Mouse (Mus musculus): Measurements from ENCODE around the gene Catsperd.

Gene Catsperd

GRCm38 (mm10) chr17:56627530-56628277 lies at the start of gene Catsperd:
TSS of gene Catsperd (plus strand) at chr17:56628143.
- DNase-seq (ENCODE audit: low read depth, low spot score), result no peak

GRCm38 (mm10) chr17:56583071-56583470 lies 44.9 kb upstream of the Catsperd start:
- DNase-seq (ENCODE audit: low read depth, low spot score), result no peak

- DNase-seq (ENCODE audit: low read depth, low spot score), result no peak
These were observed 44.2 kb upstream of the Catsperd start for GRCm38 (mm10) chr17:56583611-56584256.

GRCm38 (mm10) chr17:56584257-56585130 lies 43.4 kb upstream of the Catsperd start, which contains the start of the genes Safb2 and Safb:
TSS of gene Safb2 (minus strand) at chr17:56584585.
TSS of gene Safb (plus strand) at chr17:56584825.
- DNase-seq (ENCODE audit: low read depth, low spot score), result peak; percentile 98

- no peak for DNase-seq (ENCODE audit: low read depth, low spot score)
These were observed 42.6 kb upstream of the Catsperd start for GRCm38 (mm10) chr17:56585171-56585821.

GRCm38 (mm10) chr17:56587773-56588172 lies 40.2 kb upstream of the Catsperd start:
- no peak for DNase-seq (ENCODE audit: low read depth, low spot score)

GRCm38 (mm10) chr17:56588921-56589320 lies 39.0 kb upstream of the Catsperd start:
- DNase-seq (ENCODE audit: low read depth, low spot score), result no peak

- DNase-seq (ENCODE audit: low read depth, low spot score), result no peak
These were observed 35.4 kb upstream of the Catsperd start for GRCm38 (mm10) chr17:56592553-56592952.

GRCm38 (mm10) chr17:56593527-56594271 lies 34.2 kb upstream of the Catsperd start:
- no peak for DNase-seq (ENCODE audit: low read depth, low spot score)

GRCm38 (mm10) chr17:56603186-56604069 lies 24.5 kb upstream of the Catsperd start:
- no peak for DNase-seq (ENCODE audit: low read depth, low spot score)

GRCm38 (mm10) chr17:56604070-56604380 lies 23.9 kb upstream of the Catsperd start:
- DNase-seq (ENCODE audit: low read depth, low spot score), result no peak

- no peak for DNase-seq (ENCODE audit: low read depth, low spot score)
These were observed 23.5 kb upstream of the Catsperd start for GRCm38 (mm10) chr17:56604422-56604821.

GRCm38 (mm10) chr17:56605431-56605830 lies 22.5 kb upstream of the Catsperd start:
- no peak for DNase-seq (ENCODE audit: low read depth, low spot score)

GRCm38 (mm10) chr17:56607521-56608062 lies 20.4 kb upstream of the Catsperd start:
- DNase-seq (ENCODE audit: low read depth, low spot score), result no peak

GRCm38 (mm10) chr17:56608699-56609098 lies 19.2 kb upstream of the Catsperd start:
- DNase-seq (ENCODE audit: low read depth, low spot score), result no peak

- DNase-seq (ENCODE audit: low read depth, low spot score), result peak; percentile 94
These were observed 18.3 kb upstream of the Catsperd start, which contains the start of gene 2410015M20Rik for GRCm38 (mm10) chr17:56609452-56610171. TSS of gene 2410015M20Rik (minus strand) at chr17:56609771.

- DNase-seq (ENCODE audit: low read depth, low spot score), result no peak
These were observed 16.6 kb upstream of the Catsperd start for GRCm38 (mm10) chr17:56611323-56611722.

- no peak for DNase-seq (ENCODE audit: low read depth, low spot score)
These were observed 15.9 kb upstream of the Catsperd start for GRCm38 (mm10) chr17:56611861-56612564.
